Comparison of ENCODE assay signal across 16 mouse cellular contexts in genomic region chr4:148849437-148849836, GRCm38 (mm10).
"Had no signal": no experiment of that assay in that cellular context is flagged by ENCODE, and none has a peak within 500 bp of the region (broad histone marks: within the 10 kb centered on the region; RNA-seq: fewer than 3 reads in every experiment).

No protein-coding gene starts in this region.

- DNase-seq: kidney, adult 18-20 months; kidney, postnatal 10 days; kidney, postnatal 4 days; left cerebral cortex, postnatal 4 days; lung, postnatal 14 days; midbrain, embryonic 14.5 days; retina, postnatal 1 day; right cerebral cortex, postnatal 4 days; thymus, postnatal 36 days had no signal

- H3K4me3 ChIP-seq: layer of hippocampus, adult 2 months; liver, embryonic 12.5 days; lung, embryonic 15.5 days; midbrain, embryonic 10.5 days; myocyte; neural tube, embryonic 12.5 days had no signal

- ATAC-seq: liver, embryonic 12.5 days had no signal

- H3K27ac ChIP-seq: layer of hippocampus, adult 2 months; liver, embryonic 12.5 days; lung, embryonic 15.5 days; macrophage; midbrain, embryonic 10.5 days; neural tube, embryonic 12.5 days had no signal
